Mouse (Mus musculus): ENCODE measurements around the gene Slco2a1. TPM values are rescaled to one million over a fixed set of nuclear protein-coding genes. Genes with fewer than 3 reads are reported as not detected.
A peak's percentile ranks its signal among the peaks of the same experiment; 100 is the strongest.

Gene Slco2a1
- polyA plus RNA-seq, 1 experiment from 2014 or later: 3.3 TPM

- WGBS: 13% methylated on average over 5 of the region's 5 CpGs
- Histone ChIP-seq H3K4me1 (replicated peaks) (peaks cover 75% of the 10 kb centered on the region), H3K27me3 (no peaks in the 10 kb centered on the region), H3K9ac (no peak overlapping the region), H3K4me2 (no peak overlapping the region), H3K4me3 (no peak overlapping the region), H3K27ac (replicated peaks) (peak overlapping the region; percentile 31; the same call in 1 of the 2 replicates), H3K36me3 (no peaks in the 10 kb centered on the region), H3K9me3 (no peaks in the 10 kb centered on the region)
- ATAC-seq (ENCODE audit: low FRiP score, low read depth): no peak
Observed at GRCm38 (mm10) chr9:103117495-103117894, 129.0 kb downstream of the Slco2a1 start.

- Histone ChIP-seq H3K9me3 (no peaks in the 10 kb centered on the region), H3K27ac (replicated peaks) (no peak overlapping the region), H3K4me1 (replicated peaks) (peaks cover 70% of the 10 kb centered on the region), H3K4me2 (no peak overlapping the region), H3K36me3 (no peaks in the 10 kb centered on the region), H3K4me3 (no peak overlapping the region), H3K9ac (no peak overlapping the region), H3K27me3 (no peaks in the 10 kb centered on the region)
- no peak for ATAC-seq (ENCODE audit: low FRiP score, low read depth)
- WGBS: 59% methylated on average over 8 of the region's 8 CpGs
Observed at GRCm38 (mm10) chr9:103117951-103118350, 129.4 kb downstream of the Slco2a1 start.

DNA sequence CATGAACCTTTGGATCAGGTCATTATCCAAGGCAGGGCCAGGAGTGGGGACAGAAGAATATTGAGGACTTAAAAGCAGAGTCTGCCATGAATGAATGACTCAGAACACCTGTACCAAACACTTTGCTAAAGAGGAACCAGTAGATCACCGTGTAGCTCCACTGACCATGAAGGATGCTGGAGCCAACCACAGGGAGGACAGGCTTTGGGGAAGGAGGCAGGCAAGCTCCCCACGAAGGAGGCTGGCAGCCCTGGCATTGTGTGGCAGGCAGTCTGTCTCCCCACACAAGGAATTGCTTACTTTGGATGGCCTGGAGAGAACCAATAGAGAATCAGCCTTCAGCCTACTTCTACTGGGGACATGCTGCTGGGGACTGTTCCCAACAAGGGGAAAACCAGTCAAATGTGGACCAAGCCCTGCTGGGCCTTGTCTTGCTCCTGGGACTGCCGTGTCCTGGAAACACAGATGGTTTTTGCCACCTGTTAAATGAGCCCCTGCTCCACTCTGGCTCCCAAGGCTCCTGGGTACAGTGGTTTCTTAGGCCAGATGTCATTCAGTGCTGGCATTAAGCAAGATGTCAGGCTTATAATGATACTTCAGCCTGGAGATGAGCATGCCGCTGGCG lies 130.3 kb downstream of the Slco2a1 start:
- Histone ChIP-seq H3K27ac (replicated peaks) (peak overlapping the region; percentile 13; the same call in 1 of the 2 replicates), H3K9ac (no peak overlapping the region), H3K4me2 (no peak overlapping the region), H3K27me3 (no peaks in the 10 kb centered on the region), H3K9me3 (no peaks in the 10 kb centered on the region), H3K36me3 (no peaks in the 10 kb centered on the region), H3K4me1 (replicated peaks) (peaks cover 63% of the 10 kb centered on the region), H3K4me3 (no peak overlapping the region)
- no peak for ATAC-seq (ENCODE audit: low FRiP score, low read depth)
- WGBS: 61% methylated on average over 5 of the region's 5 CpGs

- peak; percentile 14; the same call in 1 of the 2 replicates for ATAC-seq (ENCODE audit: low FRiP score, low read depth)
Observed at GRCm38 (mm10) chr9:103119781-103120180, 131.3 kb downstream of the Slco2a1 start.

GRCm38 (mm10) chr9:103120231-103120630 lies 131.7 kb downstream of the Slco2a1 start:
- no peak overlapping the region for H3K4me3 ChIP-seq
- H3K4me1 ChIP-seq (replicated peaks): peaks cover 50% of the 10 kb centered on the region
- H3K4me2 ChIP-seq: no peak overlapping the region
- H3K36me3 ChIP-seq: no peaks in the 10 kb centered on the region
- H3K9me3 ChIP-seq: no peaks in the 10 kb centered on the region
- H3K27me3 ChIP-seq: no peaks in the 10 kb centered on the region
- no peak for ATAC-seq (ENCODE audit: low FRiP score, low read depth)
- no peak overlapping the region for H3K27ac ChIP-seq (replicated peaks)
- H3K9ac ChIP-seq: no peak overlapping the region
- WGBS: 40% methylated on average over 2 of the region's 2 CpGs

More at GRCm38 (mm10) chr9:103119781-103120180, 131.3 kb downstream of the Slco2a1 start:
- Histone ChIP-seq H3K9ac (no peak overlapping the region), H3K4me3 (no peak overlapping the region), H3K27me3 (no peaks in the 10 kb centered on the region), H3K9me3 (no peaks in the 10 kb centered on the region), H3K4me1 (replicated peaks) (peaks cover 53% of the 10 kb centered on the region), H3K27ac (replicated peaks) (0 out of 2 replicates have a peak overlapping the region, but pooled peaks have one; percentile 13), H3K4me2 (no peak overlapping the region), H3K36me3 (no peaks in the 10 kb centered on the region)
- WGBS: 68% methylated on average over 9 of the region's 9 CpGs

GRCm38 (mm10) chr9:103121546-103121945 lies 133.0 kb downstream of the Slco2a1 start:
- Histone ChIP-seq H3K4me2 (no peak overlapping the region), H3K4me3 (no peak overlapping the region), H3K9ac (no peak overlapping the region), H3K27ac (replicated peaks) (no peak overlapping the region), H3K27me3 (no peaks in the 10 kb centered on the region), H3K36me3 (no peaks in the 10 kb centered on the region), H3K9me3 (no peaks in the 10 kb centered on the region), H3K4me1 (replicated peaks) (peaks cover 43% of the 10 kb centered on the region)
- ATAC-seq (ENCODE audit: low FRiP score, low read depth): no peak
- WGBS: 87% methylated on average over 7 of the region's 7 CpGs

DNA sequence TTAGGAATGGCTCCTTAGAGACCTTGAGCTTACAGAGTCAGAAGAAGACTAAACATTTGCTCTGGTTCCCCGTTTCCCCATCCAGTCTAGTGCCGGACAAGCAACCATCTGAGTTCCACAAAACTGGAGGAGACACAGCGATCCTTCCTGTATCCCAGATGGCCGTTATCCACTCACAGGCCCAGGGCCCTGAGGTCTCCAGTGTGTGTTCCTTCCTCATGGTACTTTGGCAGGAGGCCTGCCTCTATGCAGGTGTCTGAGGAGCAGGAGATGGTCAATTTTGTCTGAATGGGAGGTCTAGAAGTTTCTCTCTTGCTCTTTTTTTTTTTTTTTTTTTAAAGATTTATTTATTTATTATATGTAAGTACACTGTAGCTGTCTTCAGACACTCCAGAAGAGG lies 136.2 kb downstream of the Slco2a1 start:
- Histone ChIP-seq H3K27me3 (no peaks in the 10 kb centered on the region), H3K36me3 (peaks cover 5% of the 10 kb centered on the region; the same call in 1 of the 2 replicates), H3K9ac (no peak overlapping the region), H3K4me3 (no peak overlapping the region), H3K4me2 (no peak overlapping the region), H3K9me3 (no peaks in the 10 kb centered on the region), H3K4me1 (replicated peaks) (peaks cover 13% of the 10 kb centered on the region), H3K27ac (replicated peaks) (no peak overlapping the region)
- no peak for ATAC-seq (ENCODE audit: low FRiP score, low read depth)
- 94% methylated on average over 4 of the region's 4 CpGs for WGBS

DNA sequence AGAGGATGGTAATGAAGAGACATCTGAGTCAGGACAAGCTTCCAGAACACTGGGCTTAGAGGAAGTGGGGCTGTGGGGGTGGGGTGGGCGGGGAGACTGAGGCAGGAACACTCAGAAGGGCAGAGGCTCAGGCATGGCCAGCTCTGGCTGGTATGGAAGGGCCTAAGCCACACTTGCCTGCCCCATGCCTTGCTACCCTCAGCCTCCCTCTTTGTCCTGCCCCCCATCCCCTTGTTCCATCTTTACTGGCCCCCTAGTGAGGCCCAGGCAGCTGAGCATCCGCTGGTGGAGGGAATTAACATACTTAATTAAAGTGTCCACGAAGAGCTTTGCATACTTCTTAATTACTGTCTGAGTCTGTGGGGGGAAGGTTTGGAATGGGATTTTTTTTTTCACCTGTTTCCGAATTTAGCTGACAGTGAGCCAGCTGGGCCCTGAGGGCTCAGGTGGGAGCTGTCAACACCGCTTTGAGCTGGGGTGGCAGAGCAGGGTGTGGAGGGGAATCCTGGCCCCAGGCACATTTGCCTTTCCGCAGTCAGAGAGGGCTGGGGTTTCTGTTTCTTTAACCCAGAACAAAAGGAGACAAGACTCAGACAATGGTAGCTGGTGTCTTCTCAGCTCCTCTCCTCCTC lies 145.1 kb downstream of the Slco2a1 start:
- H3K9ac ChIP-seq: 0 out of 2 replicates have a peak overlapping the region, but pooled peaks have one; percentile 0
- WGBS: 23% methylated on average over 6 of the region's 6 CpGs
- ATAC-seq (ENCODE audit: low FRiP score, low read depth): 0 out of 2 replicates have a peak, but pooled peaks have one; percentile 12

GRCm38 (mm10) chr9:103134450-103135030 lies 146.0 kb downstream of the Slco2a1 start:
- Histone ChIP-seq H3K9ac (0 out of 2 replicates have a peak overlapping the region, but pooled peaks have one; percentile 0), H3K36me3 (no peaks in the 10 kb centered on the region), H3K4me2 (no peak overlapping the region), H3K9me3 (no peaks in the 10 kb centered on the region), H3K27me3 (no peaks in the 10 kb centered on the region), H3K4me3 (no peak overlapping the region), H3K27ac (replicated peaks) (peak overlapping the region; percentile 66), H3K4me1 (replicated peaks) (peaks cover 60% of the 10 kb centered on the region)
- 61% methylated on average over 9 of the region's 9 CpGs for WGBS
- peak; percentile 15; the same call in 1 of the 2 replicates for ATAC-seq (ENCODE audit: low FRiP score, low read depth)

More for the DNA sequence above, 145.1 kb downstream of the Slco2a1 start:
- Histone ChIP-seq H3K27me3 (no peaks in the 10 kb centered on the region), H3K27ac (replicated peaks) (peak overlapping the region; percentile 66), H3K9me3 (no peaks in the 10 kb centered on the region), H3K4me2 (no peak overlapping the region), H3K36me3 (peaks cover 4% of the 10 kb centered on the region; the same call in 1 of the 2 replicates), H3K4me1 (replicated peaks) (peaks cover 54% of the 10 kb centered on the region), H3K4me3 (no peak overlapping the region)

GRCm38 (mm10) chr9:103139481-103139880 lies 151.0 kb downstream of the Slco2a1 start:
- no peak overlapping the region for H3K9ac ChIP-seq
- no peak overlapping the region for H3K4me2 ChIP-seq
- no peaks in the 10 kb centered on the region for H3K27me3 ChIP-seq
- 50% methylated on average over 6 of the region's 6 CpGs for WGBS
- H3K36me3 ChIP-seq: peaks cover 21% of the 10 kb centered on the region
- H3K4me1 ChIP-seq (replicated peaks): peaks cover 47% of the 10 kb centered on the region
- H3K9me3 ChIP-seq: no peaks in the 10 kb centered on the region
- no peak overlapping the region for H3K4me3 ChIP-seq
- H3K27ac ChIP-seq (replicated peaks): no peak overlapping the region
- no peak for ATAC-seq (ENCODE audit: low FRiP score, low read depth)

DNA sequence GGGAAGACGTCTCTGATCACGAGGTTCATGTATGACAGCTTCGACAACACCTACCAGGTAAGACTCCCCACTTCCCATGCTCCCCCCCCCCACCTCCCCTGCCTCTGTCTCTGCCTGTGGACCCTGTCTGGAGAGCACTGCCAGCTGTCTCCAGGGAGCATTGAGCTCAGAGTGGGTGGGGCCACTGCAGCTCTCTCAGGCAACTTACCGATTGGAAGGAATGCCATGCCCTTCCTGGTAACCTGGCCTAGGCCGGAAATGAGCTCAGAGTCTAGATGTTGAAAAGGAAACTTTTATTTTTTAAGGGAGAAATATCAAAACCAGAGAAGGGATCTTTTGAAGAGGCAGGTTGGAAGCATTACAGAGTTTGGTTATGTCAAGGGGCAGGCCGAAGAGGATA lies 151.9 kb downstream of the Slco2a1 start:
- no peak for ATAC-seq (ENCODE audit: low FRiP score, low read depth)
- peaks cover 21% of the 10 kb centered on the region for H3K36me3 ChIP-seq
- no peaks in the 10 kb centered on the region for H3K27me3 ChIP-seq
- WGBS: 88% methylated on average over 6 of the region's 6 CpGs
- no peak overlapping the region for H3K27ac ChIP-seq (replicated peaks)
- H3K9me3 ChIP-seq: no peaks in the 10 kb centered on the region
- H3K9ac ChIP-seq: no peak overlapping the region
- peaks cover 50% of the 10 kb centered on the region for H3K4me1 ChIP-seq (replicated peaks)
- H3K4me3 ChIP-seq: no peak overlapping the region
- H3K4me2 ChIP-seq: no peak overlapping the region

DNA sequence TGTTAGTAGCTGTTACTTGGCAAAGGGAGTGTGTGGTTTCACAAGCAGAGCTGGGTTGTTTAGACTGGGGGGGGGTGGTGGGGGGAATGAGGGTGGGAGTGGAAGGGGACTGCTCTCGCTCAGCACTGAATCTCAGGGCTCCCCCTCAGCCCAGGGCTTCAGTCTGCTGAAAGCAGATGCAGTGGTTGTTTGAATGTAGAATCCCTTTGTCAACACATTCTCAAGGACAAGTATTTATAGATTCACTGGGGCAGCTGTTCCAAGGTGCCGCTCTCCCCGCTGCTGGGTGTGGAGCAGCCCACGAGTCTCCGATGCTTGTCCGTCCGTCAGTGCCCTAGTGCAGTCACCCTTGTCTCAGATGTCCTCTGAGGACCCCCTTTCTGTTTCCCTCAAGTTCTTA lies 152.8 kb downstream of the Slco2a1 start:
- WGBS: 88% methylated on average over 7 of the region's 7 CpGs
- Histone ChIP-seq H3K27me3 (no peaks in the 10 kb centered on the region), H3K4me3 (no peak overlapping the region), H3K4me2 (no peak overlapping the region), H3K9me3 (no peaks in the 10 kb centered on the region), H3K9ac (no peak overlapping the region), H3K4me1 (replicated peaks) (peaks cover 54% of the 10 kb centered on the region), H3K27ac (replicated peaks) (no peak overlapping the region), H3K36me3 (peaks cover 21% of the 10 kb centered on the region)
- ATAC-seq (ENCODE audit: low FRiP score, low read depth): no peak

All from hindbrain, embryonic 15.5 days (tissue).